Mouse (Mus musculus) layer of hippocampus, postnatal 14 days (tissue): ENCODE data around the gene Klra17. TPM values are rescaled to one million over a fixed set of nuclear protein-coding genes. Genes with fewer than 3 reads are reported as not detected.
"Not testable (repeated sequence)": the region's sequence is repeated elsewhere in the genome, so short reads cannot be mapped to it uniquely, and the experiment has no call there.

ENCODE experiments used
- DNase-seq, 2 experiments: peaks; one replicate each; pipeline ENCODE4 v3.0.0; 2021 to 2022; ENCODE audit warnings: low spot score in 2 of 2, mixed read lengths in 1 of 2
- long read RNA-seq, 2 experiments: library from polyadenylated mRNA; stranded (forward); transcript quantifications; one replicate each; pipeline ENCODE4 v2.0.0; 2021
- total RNA-seq, 2 experiments: library from RNA; stranded (reverse); gene quantifications; 2 replicates each; pipeline ENCODE4 v1.2.3; 2021

Klra17 gene
- total RNA-seq = not detected
- long read RNA-seq, experiment 1 = 0 reads
- long read RNA-seq, experiment 2 = 0 reads

DNA sequence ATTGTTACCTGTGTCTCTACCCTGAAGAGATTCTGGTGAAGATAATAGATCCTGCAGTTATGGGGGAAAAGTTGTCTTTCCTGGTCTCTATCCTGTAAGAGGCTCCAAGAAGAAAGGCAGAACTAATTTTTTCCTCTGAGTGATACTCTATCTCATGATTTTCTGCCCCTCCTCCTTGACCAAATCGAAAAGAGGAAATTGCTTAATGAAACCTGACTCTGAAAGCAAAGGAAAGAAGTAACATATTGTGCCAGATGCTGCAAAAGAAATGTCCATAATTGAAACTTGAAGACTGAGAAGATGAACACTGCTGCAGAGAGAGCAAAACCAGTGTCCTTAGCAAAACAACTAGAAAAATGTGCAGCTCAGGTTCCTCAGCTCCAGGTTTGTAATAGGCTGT lies at the start of gene Klra17:
Gene Klra17 (minus strand): TSS at position 124 of the 400 bp plus-strand sequence.
- no peak for DNase-seq

DNA sequence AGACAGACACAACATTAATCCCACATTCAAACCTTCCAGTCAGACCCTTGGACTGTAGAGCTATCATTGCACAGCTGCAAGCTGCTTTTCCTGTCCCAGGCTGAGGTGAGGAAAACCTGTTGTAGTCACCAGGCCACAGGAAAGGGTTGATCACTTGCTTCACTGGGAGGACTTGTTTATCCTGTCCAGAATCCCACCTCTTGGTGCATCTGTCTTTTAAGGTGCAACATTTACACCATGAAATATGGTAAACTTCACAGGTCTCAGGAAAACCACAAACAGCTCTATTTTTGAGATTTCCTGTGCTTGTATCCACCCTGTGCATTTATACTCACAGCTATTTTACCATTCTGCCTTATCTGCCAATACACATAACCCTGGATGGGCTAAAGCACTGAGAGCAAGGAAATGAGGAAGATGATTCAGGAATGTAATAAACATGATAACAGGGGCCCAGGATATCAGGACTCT lies 41.0 kb upstream of the Klra17 start, which contains the start of gene Klra5:
Gene Klra5 (minus strand): TSS at position 175 of the 471 bp plus-strand sequence.
- not testable (repeated sequence) for DNase-seq

DNA sequence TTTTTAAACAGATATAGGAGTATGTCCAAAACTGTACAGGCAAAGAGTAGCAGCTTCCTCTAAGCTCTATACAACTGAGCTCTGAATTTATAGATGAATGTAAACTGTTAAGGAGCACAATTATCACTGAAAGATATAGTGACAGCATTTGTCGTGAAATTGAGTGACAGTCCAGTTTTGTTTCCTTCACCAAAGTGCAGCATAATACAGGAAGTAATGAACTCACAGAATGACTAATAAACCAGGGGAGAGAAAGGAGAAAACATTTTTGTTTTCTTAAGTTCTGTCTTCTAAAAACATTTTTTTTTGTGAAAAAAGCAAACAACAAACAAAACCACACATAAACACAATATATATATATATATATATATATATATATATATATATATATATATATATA lies 40.5 kb upstream of the Klra17 start:
- DNase-seq = no peak

DNA sequence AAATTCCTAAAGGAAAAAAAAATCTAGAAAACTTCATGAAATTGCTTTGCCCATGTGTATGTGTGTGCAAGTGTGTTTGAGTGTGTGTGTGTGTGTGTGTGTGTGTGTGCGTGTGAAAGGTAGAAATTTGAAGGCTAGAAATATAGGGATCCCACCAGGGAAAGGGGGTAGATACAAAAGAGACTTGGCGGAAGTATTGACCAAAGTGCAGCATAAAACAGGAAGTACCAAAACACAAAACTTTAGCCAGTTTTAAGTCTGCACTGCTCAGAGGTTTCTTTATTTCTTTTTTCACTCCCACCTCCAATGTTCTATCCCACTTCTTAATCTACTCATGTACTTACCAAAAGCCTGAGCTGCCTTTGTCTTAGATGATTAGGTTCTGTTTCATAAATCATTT lies 6.1 kb upstream of the Klra17 start:
- DNase-seq = no peak

DNA sequence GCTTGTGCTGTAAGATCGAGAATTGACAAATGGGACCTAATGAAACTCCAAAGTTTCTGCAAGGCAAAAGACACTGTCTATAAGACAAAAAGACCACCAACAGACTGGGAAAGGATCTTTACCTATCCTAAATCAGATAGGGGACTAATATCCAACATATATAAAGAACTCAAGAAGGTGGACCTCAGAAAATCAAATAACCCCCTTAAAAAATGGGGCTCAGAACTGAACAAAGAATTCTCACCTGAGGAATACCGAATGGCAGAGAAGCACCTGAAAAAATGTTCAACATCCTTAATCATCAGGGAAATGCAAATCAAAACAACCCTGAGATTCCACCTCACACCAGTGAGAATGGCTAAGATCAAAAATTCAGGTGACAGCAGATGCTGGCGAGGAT lies 14.1 kb downstream of the Klra17 start, which contains the start of gene Gm17631:
Gene Gm17631 (plus strand): TSS at position 301 of the 400 bp plus-strand sequence.
- not testable (repeated sequence) for DNase-seq

DNA sequence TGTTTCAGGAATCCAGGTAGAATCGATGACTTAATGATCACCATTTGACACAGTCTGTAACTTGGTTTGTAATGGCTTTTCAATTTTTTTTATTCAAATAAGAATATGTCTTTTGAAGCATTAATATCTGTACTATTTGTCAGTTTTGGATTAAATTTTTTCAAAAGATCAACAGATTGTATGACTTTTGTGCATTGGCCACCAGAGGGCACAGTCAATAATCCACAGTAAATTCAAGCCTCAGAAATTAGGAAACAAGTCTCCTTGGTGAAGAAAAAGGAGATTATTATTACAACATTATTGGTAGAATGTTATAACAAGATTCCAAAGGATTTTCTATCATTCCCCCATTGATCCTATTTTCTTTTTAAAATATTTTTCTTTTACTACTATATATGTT lies 50.9 kb downstream of the Klra17 start:
- no peak for DNase-seq

DNA sequence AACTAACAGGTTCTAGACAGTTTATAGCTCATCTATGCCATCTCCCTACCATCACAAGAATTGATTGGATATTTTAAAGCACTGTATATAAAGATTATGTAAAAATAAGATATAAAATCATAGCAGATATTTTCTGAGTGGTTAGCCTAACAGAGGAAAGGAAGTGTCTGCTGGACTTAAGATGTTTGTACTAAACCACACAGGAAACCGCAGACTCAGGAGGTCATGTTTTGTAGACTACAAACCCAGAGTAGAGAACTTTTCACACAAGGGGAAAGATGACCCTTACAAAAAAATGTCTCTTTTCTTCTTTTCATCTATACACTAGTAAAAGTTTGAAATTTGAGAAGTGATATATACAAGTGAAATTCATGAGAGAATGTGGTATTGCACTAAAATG lies 52.5 kb downstream of the Klra17 start:
- no peak for DNase-seq

DNA sequence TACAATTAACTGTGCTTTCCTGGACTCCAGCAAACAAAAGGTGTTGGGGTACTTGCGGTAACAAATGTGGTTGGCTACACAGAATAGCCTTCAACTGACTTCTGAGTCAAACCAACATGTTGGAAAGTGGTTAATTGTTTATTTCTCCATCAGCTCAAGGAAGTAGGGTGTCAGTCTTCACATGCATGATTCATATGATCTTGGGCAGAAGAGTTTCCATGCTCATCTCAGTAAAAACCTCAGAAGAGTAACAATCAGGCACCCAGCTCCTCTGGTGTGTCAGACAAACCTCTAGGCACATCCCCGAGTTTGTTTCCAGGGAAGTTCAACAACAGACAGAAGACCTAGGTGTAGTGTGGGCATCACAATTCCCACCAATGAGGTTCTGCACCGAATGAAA lies 58.7 kb downstream of the Klra17 start:
- DNase-seq = no peak

DNA sequence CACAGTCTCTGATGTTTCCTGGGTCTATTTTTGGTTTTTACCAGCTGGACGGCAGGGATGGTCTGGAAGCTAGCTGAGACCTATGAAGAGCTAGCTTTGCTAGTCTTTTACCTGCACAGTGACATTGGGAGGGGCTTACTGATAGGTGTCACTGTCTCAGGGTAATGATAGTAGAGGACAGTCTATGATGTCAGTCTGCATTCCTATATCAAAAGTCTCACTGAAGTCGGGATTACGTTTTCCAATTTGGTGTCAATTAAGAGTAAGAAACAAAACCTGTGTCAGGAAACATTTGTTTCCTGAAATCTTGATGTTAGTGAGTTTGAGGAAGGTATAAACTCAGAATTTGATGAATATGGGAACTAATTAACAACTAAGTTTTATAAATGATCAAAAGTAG lies 92.3 kb downstream of the Klra17 start, which contains the start of gene Gm156:
Gene Gm156 (minus strand): TSS at position 101 of the 400 bp plus-strand sequence.
- DNase-seq = not testable (repeated sequence)

Other genes with a start within 250 kb of the Klra17 start
- gene Klrc3, start 233.3 kb downstream of the Klra17 start, total RNA-seq = not detected
- gene Klrc2, start 216.0 kb downstream of the Klra17 start, total RNA-seq = not detected
- gene Klrc1, start 197.7 kb downstream of the Klra17 start, total RNA-seq = not detected
- not detected for gene Klri1, start 159.5 kb downstream of the Klra17 start, total RNA-seq
- gene Klri2, start 136.2 kb downstream of the Klra17 start, total RNA-seq = not detected
- not detected for gene Gm156, start 92.4 kb downstream of the Klra17 start, total RNA-seq
- not detected for gene Gm17631, start 14.0 kb downstream of the Klra17 start, total RNA-seq
- gene Klra5, start 41.0 kb upstream of the Klra17 start, total RNA-seq = not detected
- gene Klra6, start 150.3 kb upstream of the Klra17 start, total RNA-seq = not detected
- gene Klra4, start 190.6 kb upstream of the Klra17 start, total RNA-seq = not detected